Mouse (Mus musculus) forebrain, postnatal 0 days (tissue): ENCODE results near the gene Fsd1l. TPM values are rescaled to one million over a fixed set of nuclear protein-coding genes. Genes with fewer than 3 reads are reported as not detected.
"Not testable (repeated sequence)": the region's sequence is repeated elsewhere in the genome, so short reads cannot be mapped to it uniquely, and the experiment has no call there.

Source experiments
- ATAC-seq: fragments of 200-750 bp; cut with Nextera tagmentation; 2 replicates; pipeline ENCODE4 v1.8.0; 2017; ENCODE audit warnings: mild to moderate bottlenecking, moderate library complexity
- DNase-seq: peaks from one replicate; pipeline ENCODE4 v3.0.0-alpha.2; 2015
- H3K27ac ChIP-seq: fragments of 300-500 bp; sonication (generic); 2 replicates; pipeline ENCODE4 v1.5.1; 2014; ENCODE audit warnings: low read depth, mild to moderate bottlenecking, antibody characterized with exemption, low read length, moderate library complexity, mixed read lengths
- H3K27me3 ChIP-seq: fragments of 300-500 bp; sonication (generic); 2 replicates; pipeline ENCODE4 v1.6.1; 2014; ENCODE audit warnings: mild to moderate bottlenecking, low read length, mixed read lengths; ENCODE audit not compliant: insufficient read depth
- H3K36me3 ChIP-seq: fragments of 300-500 bp; sonication (generic); 2 replicates; pipeline ENCODE4 v1.6.1; 2014; ENCODE audit warnings: mild to moderate bottlenecking, moderate library complexity; ENCODE audit not compliant: insufficient read depth
- H3K4me1 ChIP-seq: fragments of 300-500 bp; sonication (generic); 2 replicates; pipeline ENCODE4 v1.6.1; 2014; ENCODE audit warnings: antibody characterized with exemption; ENCODE audit not compliant: insufficient read depth
- H3K4me2 ChIP-seq: fragments of 300-500 bp; sonication (generic); 2 replicates; pipeline ENCODE4 v1.6.1; 2014; ENCODE audit warnings: low read depth, mild to moderate bottlenecking, moderate library complexity
- H3K4me3 ChIP-seq: fragments of 300-500 bp; sonication (generic); 2 replicates; pipeline ENCODE4 v1.5.1; 2014; ENCODE audit warnings: low read depth, low read length, mixed read lengths
- H3K9ac ChIP-seq: fragments of 300-500 bp; sonication (generic); 2 replicates; pipeline ENCODE4 v1.6.1; 2014; ENCODE audit warnings: mild to moderate bottlenecking
- H3K9me3 ChIP-seq: fragments of 300-500 bp; sonication (generic); 2 replicates; pipeline ENCODE4 v1.6.1; 2016; ENCODE audit warnings: low read length
- CTCF ChIP-seq: sonication (generic); IDR thresholded peaks from 2 replicates; pipeline ENCODE4 v1.5.1; 2016; ENCODE audit warnings: antibody characterized with exemption, control low read depth, low read depth
- WGBS: fragments of 180-500 bp; shearing (Covaris S2); extraction: QIAGEN DNeasy Blood & Tissue Kit; methylation state at CpG from one replicate; pipeline ENCODE4 v1.1.7; 2014; 5-methylcytosine and 5-hydroxymethylcytosine counted together
- polyA plus RNA-seq: library from polyadenylated mRNA; unstranded; fragments of >200 nt; fragmentation: Nextera tagmentation; extraction: Ambion mirVana; gene quantifications from 2 replicates; pipeline ENCODE4 v1.2.1, GENCODE M21; 2015
- total RNA-seq: library from RNA; depleted of rRNA; stranded (reverse); fragments of >200 nt; gene quantifications from 2 replicates; pipeline ENCODE4 v1.2.3, GENCODE M21; 2014

Gene Fsd1l
- total and polyA plus RNA-seq, 2 experiments from 2014 or later, result 17.9 to 48.8 TPM

DNA sequence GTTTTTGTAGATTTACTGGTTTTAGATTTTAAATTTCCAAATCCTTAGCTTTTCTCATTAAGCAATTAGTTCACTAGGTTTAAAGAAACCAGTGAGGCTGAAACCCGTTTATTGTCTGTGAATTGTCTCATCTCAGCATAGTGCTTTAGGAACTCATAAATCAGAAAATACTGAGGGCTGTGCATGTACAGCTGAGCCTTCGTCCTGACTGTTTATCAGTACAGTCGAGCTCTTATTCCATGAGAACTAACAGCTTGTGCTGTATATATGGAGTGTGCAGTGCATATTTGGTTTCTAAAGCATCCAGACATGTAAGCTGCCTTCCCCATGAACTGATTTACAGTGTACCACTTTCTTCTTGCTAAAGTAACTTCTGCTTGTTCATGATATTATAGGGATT, 26.8 kb downstream of the Fsd1l start:
- no peak for DNase-seq
- no peak for TF ChIP-seq CTCF
- H3K27ac ChIP-seq, result no peak overlapping the region
- H3K4me2 ChIP-seq, result no peak overlapping the region
- H3K9me3 ChIP-seq, result no peaks in the 10 kb centered on the region
- no peaks in the 10 kb centered on the region for H3K27me3 ChIP-seq
- H3K4me1 ChIP-seq, result no peaks in the 10 kb centered on the region
- no peak for ATAC-seq
- peaks cover 17% of the 10 kb centered on the region; the same call in 1 of the 2 replicates for H3K36me3 ChIP-seq
- H3K9ac ChIP-seq, result no peak overlapping the region
- H3K4me3 ChIP-seq, result no peak overlapping the region
- 49% methylated on average over 3 of the region's 3 CpGs for WGBS

GRCm38 (mm10) chr4:53660711-53661110, 29.4 kb downstream of the Fsd1l start:
- Histone ChIP-seq H3K4me2 (no peak overlapping the region), H3K36me3 (peaks cover 19% of the 10 kb centered on the region; the same call in 1 of the 2 replicates), H3K27me3 (no peaks in the 10 kb centered on the region), H3K9me3 (no peaks in the 10 kb centered on the region), H3K4me3 (no peak overlapping the region), H3K9ac (no peak overlapping the region), H3K4me1 (no peaks in the 10 kb centered on the region), H3K27ac (no peak overlapping the region)
- ATAC-seq (no peak), DNase-seq (no peak)
- no peak for TF ChIP-seq CTCF

- Histone ChIP-seq H3K36me3 (peaks cover 22% of the 10 kb centered on the region), H3K4me1 (no peaks in the 10 kb centered on the region), H3K4me3 (no peak overlapping the region), H3K27ac (no peak overlapping the region), H3K4me2 (no peak overlapping the region), H3K27me3 (no peaks in the 10 kb centered on the region), H3K9ac (no peak overlapping the region), H3K9me3 (no peaks in the 10 kb centered on the region)
- TF ChIP-seq CTCF, result no peak
- no peak for ATAC-seq
- no peak for DNase-seq
- WGBS, result 91% methylated on average over 8 of the region's 8 CpGs
Measured at GRCm38 (mm10) chr4:53682092-53682491, 50.8 kb downstream of the Fsd1l start.

GRCm38 (mm10) chr4:53688965-53689364, 57.7 kb downstream of the Fsd1l start:
- DNase-seq (no peak), ATAC-seq (no peak)
- Histone ChIP-seq H3K9ac (no peak overlapping the region), H3K36me3 (peaks cover 7% of the 10 kb centered on the region; the same call in 1 of the 2 replicates), H3K4me3 (no peak overlapping the region), H3K27ac (no peak overlapping the region), H3K4me2 (no peak overlapping the region), H3K27me3 (no peaks in the 10 kb centered on the region), H3K4me1 (no peaks in the 10 kb centered on the region), H3K9me3 (no peaks in the 10 kb centered on the region)
- 89% methylated on average over 4 of the region's 4 CpGs for WGBS
- no peak for TF ChIP-seq CTCF

GRCm38 (mm10) chr4:53691418-53691817, 60.1 kb downstream of the Fsd1l start:
- no peaks in the 10 kb centered on the region for H3K9me3 ChIP-seq
- peaks cover 18% of the 10 kb centered on the region; the same call in 1 of the 2 replicates for H3K36me3 ChIP-seq
- WGBS, result 35% methylated on average over 1 of the region's 1 CpGs
- no peak overlapping the region for H3K4me3 ChIP-seq
- ATAC-seq (peak; percentile 23), DNase-seq (peak; percentile 30)
- H3K4me1 ChIP-seq, result no peaks in the 10 kb centered on the region
- no peak overlapping the region for H3K4me2 ChIP-seq
- H3K27me3 ChIP-seq, result no peaks in the 10 kb centered on the region
- H3K27ac ChIP-seq, result no peak overlapping the region
- TF ChIP-seq CTCF, result no peak
- no peak overlapping the region for H3K9ac ChIP-seq

DNA sequence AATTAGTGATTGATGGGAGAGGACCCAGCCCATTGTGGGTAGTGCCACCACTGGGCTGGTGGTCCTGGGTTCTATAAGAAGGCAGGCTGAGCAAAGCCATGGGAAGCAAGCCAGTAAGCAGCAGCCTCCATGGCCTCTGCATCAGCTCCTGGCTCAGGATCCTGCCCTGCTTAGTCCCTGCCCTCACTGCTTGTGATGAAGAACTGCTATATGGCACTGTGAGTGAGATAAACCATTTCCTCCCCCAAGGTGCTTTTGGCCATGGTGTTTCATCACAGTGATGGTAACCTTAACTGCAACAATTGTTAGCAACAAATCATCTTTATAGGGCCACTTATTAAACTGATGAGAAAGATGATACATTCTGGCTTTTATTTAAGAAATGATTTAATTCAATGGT, 77.9 kb downstream of the Fsd1l start:
- H3K27ac ChIP-seq, H3K4me2 ChIP-seq, H3K36me3 ChIP-seq, H3K9me3 ChIP-seq, DNase-seq, H3K4me1 ChIP-seq, ATAC-seq, H3K9ac ChIP-seq, H3K4me3 ChIP-seq, H3K27me3 ChIP-seq: not testable (repeated sequence)

DNA sequence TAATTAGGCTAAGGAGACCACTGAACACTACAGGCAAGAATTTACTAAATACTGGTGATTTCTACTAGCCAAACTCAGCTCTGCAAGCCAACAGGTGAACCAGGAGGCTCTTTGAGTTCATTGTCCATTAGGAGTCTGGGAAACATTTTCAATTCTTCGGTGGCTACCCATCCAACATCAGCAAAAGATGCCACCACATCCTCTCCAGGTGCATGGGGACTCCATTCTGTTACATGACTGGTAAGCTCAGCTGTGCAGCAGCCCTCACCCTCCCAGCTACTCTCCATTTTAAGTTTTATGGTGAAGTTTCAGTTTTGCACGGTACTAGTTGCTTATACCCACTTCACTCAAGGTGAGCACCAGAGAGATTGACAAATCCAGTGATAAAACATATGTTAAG, 78.8 kb downstream of the Fsd1l start:
- no peak for ATAC-seq

More for the DNA sequence above, 78.8 kb downstream of the Fsd1l start:
- Histone ChIP-seq H3K9ac (no peak overlapping the region), H3K4me2 (no peak overlapping the region), H3K4me1 (peaks cover 2% of the 10 kb centered on the region; the same call in 1 of the 2 replicates), H3K36me3 (no peaks in the 10 kb centered on the region), H3K4me3 (no peak overlapping the region), H3K9me3 (no peaks in the 10 kb centered on the region), H3K27ac (no peak overlapping the region), H3K27me3 (no peaks in the 10 kb centered on the region)
- WGBS, result 97% methylated on average over 2 of the region's 2 CpGs
- DNase-seq, result no peak
- TF ChIP-seq CTCF, result no peak
